Mouse (Mus musculus) embryonic facial prominence, embryonic 15.5 days (tissue): Measurements from ENCODE around the gene Ezr. TPM values are rescaled to one million over a fixed set of nuclear protein-coding genes. Genes with fewer than 3 reads are reported as not detected.

Source experiments
- ATAC-seq: fragments of 200-750 bp; cut with Nextera tagmentation; 2 replicates; pipeline ENCODE4 v1.8.0; 2017; ENCODE audit warnings: low read depth, moderate TSS enrichment; ENCODE audit not compliant: insufficient number of reproducible peaks, low FRiP score, low TSS enrichment
- H3K27ac ChIP-seq: fragments of 300-500 bp; sonication (generic); replicated peaks from 2 replicates; pipeline ENCODE4 v1.5.1; 2015; ENCODE audit warnings: mild to moderate bottlenecking, inconsistent platforms
- H3K27me3 ChIP-seq: fragments of 300-500 bp; sonication (generic); 2 replicates; pipeline ENCODE4 v1.6.1; 2015; ENCODE audit warnings: inconsistent platforms
- H3K36me3 ChIP-seq: fragments of 300-500 bp; sonication (generic); 2 replicates; pipeline ENCODE4 v1.6.1; 2015; ENCODE audit warnings: mild to moderate bottlenecking, inconsistent platforms
- H3K4me1 ChIP-seq: fragments of 300-500 bp; sonication (generic); 2 replicates; pipeline ENCODE4 v1.6.1; 2015; ENCODE audit warnings: inconsistent platforms
- H3K4me2 ChIP-seq: fragments of 300-500 bp; sonication (generic); replicated peaks from 2 replicates; pipeline ENCODE4 v1.6.1; 2015; ENCODE audit warnings: mild to moderate bottlenecking, inconsistent platforms
- H3K4me3 ChIP-seq: fragments of 300-500 bp; sonication (generic); replicated peaks from 2 replicates; pipeline ENCODE4 v1.5.1; 2015; ENCODE audit warnings: mild to moderate bottlenecking, inconsistent platforms
- H3K9ac ChIP-seq: fragments of 300-500 bp; sonication (generic); 2 replicates; pipeline ENCODE4 v1.6.1; 2015; ENCODE audit warnings: inconsistent platforms
- H3K9me3 ChIP-seq: fragments of 300-500 bp; sonication (generic); replicated peaks from 2 replicates; pipeline ENCODE4 v1.6.1; 2016; ENCODE audit warnings: inconsistent platforms
- WGBS: fragments of 180-500 bp; shearing (Covaris S2); methylation state at CpG from one replicate; pipeline ENCODE4 v1.1.7; 2015; 5-methylcytosine and 5-hydroxymethylcytosine counted together
- polyA plus RNA-seq: library from polyadenylated mRNA; unstranded; fragments of >200 nt; fragmentation: Nextera tagmentation; extraction: Ambion mirVana; gene quantifications from 2 replicates; pipeline ENCODE4 v1.2.1, GENCODE M21; 2015

The Ezr gene
- polyA plus RNA-seq, 1 experiment from 2014 or later = 96.0 TPM

GRCm38 (mm10) chr17:6809331-6809730, 26.7 kb upstream of the Ezr start:
- WGBS = 67% methylated on average over 3 of the region's 3 CpGs
- 0 out of 2 replicates have a peak overlapping the region, but pooled peaks have one; percentile 1 for H3K27ac ChIP-seq
- no peaks in the 10 kb centered on the region for H3K27me3 ChIP-seq
- no peak overlapping the region for H3K4me2 ChIP-seq
- peaks cover 14% of the 10 kb centered on the region; the same call in 1 of the 2 replicates for H3K4me1 ChIP-seq
- H3K36me3 ChIP-seq = no peaks in the 10 kb centered on the region
- H3K9me3 ChIP-seq = no peaks in the 10 kb centered on the region
- H3K4me3 ChIP-seq = no peak overlapping the region
- no peak for ATAC-seq
- H3K9ac ChIP-seq = no peak overlapping the region

- no peak overlapping the region for H3K4me2 ChIP-seq
Measured at GRCm38 (mm10) chr17:6808521-6809165, 26.1 kb upstream of the Ezr start.

GRCm38 (mm10) chr17:6807827-6808520, 25.4 kb upstream of the Ezr start:
- Histone ChIP-seq H3K9ac (no peak overlapping the region), H3K4me1 (peaks cover 12% of the 10 kb centered on the region; the same call in 1 of the 2 replicates), H3K27me3 (no peaks in the 10 kb centered on the region), H3K9me3 (no peaks in the 10 kb centered on the region), H3K27ac (peak overlapping the region; percentile 72; the same call in 1 of the 2 replicates), H3K36me3 (no peaks in the 10 kb centered on the region), H3K4me2 (no peak overlapping the region), H3K4me3 (no peak overlapping the region)
- ATAC-seq = no peak
- 80% methylated on average over 16 of the region's 16 CpGs for WGBS

More at GRCm38 (mm10) chr17:6808521-6809165, 26.1 kb upstream of the Ezr start:
- no peaks in the 10 kb centered on the region for H3K36me3 ChIP-seq
- H3K27ac ChIP-seq = peak overlapping the region; percentile 72
- 76% methylated on average over 8 of the region's 8 CpGs for WGBS
- no peaks in the 10 kb centered on the region for H3K27me3 ChIP-seq
- H3K4me3 ChIP-seq = no peak overlapping the region
- ATAC-seq = no peak
- H3K9me3 ChIP-seq = no peaks in the 10 kb centered on the region
- no peak overlapping the region for H3K9ac ChIP-seq
- H3K4me1 ChIP-seq = peaks cover 14% of the 10 kb centered on the region; the same call in 1 of the 2 replicates

GRCm38 (mm10) chr17:6804853-6805543, 22.4 kb upstream of the Ezr start:
- Histone ChIP-seq H3K9ac (no peak overlapping the region), H3K4me3 (no peak overlapping the region), H3K4me1 (0 out of 2 replicates have a peak, but pooled peaks cover 5% of the 10 kb centered on the region), H3K27ac (no peak overlapping the region), H3K27me3 (no peaks in the 10 kb centered on the region), H3K36me3 (no peaks in the 10 kb centered on the region), H3K4me2 (no peak overlapping the region), H3K9me3 (no peaks in the 10 kb centered on the region)
- ATAC-seq = no peak
- WGBS = 74% methylated on average over 6 of the region's 6 CpGs

- Histone ChIP-seq H3K27me3 (no peaks in the 10 kb centered on the region), H3K4me2 (no peak overlapping the region), H3K27ac (no peak overlapping the region), H3K36me3 (no peaks in the 10 kb centered on the region), H3K4me3 (no peak overlapping the region), H3K9me3 (no peaks in the 10 kb centered on the region), H3K4me1 (0 out of 2 replicates have a peak, but pooled peaks cover 1% of the 10 kb centered on the region), H3K9ac (no peak overlapping the region)
- 90% methylated on average over 6 of the region's 6 CpGs for WGBS
- ATAC-seq = no peak
Measured at GRCm38 (mm10) chr17:6804111-6804510, 21.5 kb upstream of the Ezr start.

- no peak for ATAC-seq
- H3K4me3 ChIP-seq = no peak overlapping the region
- no peak overlapping the region for H3K9ac ChIP-seq
- H3K4me1 ChIP-seq = no peaks in the 10 kb centered on the region
- 89% methylated on average over 1 of the region's 1 CpGs for WGBS
- H3K4me2 ChIP-seq = no peak overlapping the region
- H3K36me3 ChIP-seq = no peaks in the 10 kb centered on the region
- no peaks in the 10 kb centered on the region for H3K9me3 ChIP-seq
- no peak overlapping the region for H3K27ac ChIP-seq
- no peaks in the 10 kb centered on the region for H3K27me3 ChIP-seq
Measured at GRCm38 (mm10) chr17:6803614-6804013, 21.0 kb upstream of the Ezr start.

- WGBS = 84% methylated on average over 12 of the region's 12 CpGs
- no peaks in the 10 kb centered on the region for H3K9me3 ChIP-seq
- H3K27ac ChIP-seq = no peak overlapping the region
- no peaks in the 10 kb centered on the region for H3K27me3 ChIP-seq
- H3K36me3 ChIP-seq = no peaks in the 10 kb centered on the region
- no peaks in the 10 kb centered on the region for H3K4me1 ChIP-seq
- no peak overlapping the region for H3K9ac ChIP-seq
- H3K4me3 ChIP-seq = no peak overlapping the region
- no peak for ATAC-seq
- no peak overlapping the region for H3K4me2 ChIP-seq
Measured at GRCm38 (mm10) chr17:6798392-6799061, 15.9 kb upstream of the Ezr start.

GRCm38 (mm10) chr17:6797471-6797870, 14.9 kb upstream of the Ezr start:
- Histone ChIP-seq H3K27ac (no peak overlapping the region), H3K27me3 (no peaks in the 10 kb centered on the region), H3K9me3 (no peaks in the 10 kb centered on the region), H3K9ac (no peak overlapping the region), H3K36me3 (no peaks in the 10 kb centered on the region), H3K4me2 (no peak overlapping the region), H3K4me1 (no peaks in the 10 kb centered on the region), H3K4me3 (no peak overlapping the region)
- 77% methylated on average over 4 of the region's 4 CpGs for WGBS
- no peak for ATAC-seq

GRCm38 (mm10) chr17:6794160-6794751, 11.7 kb upstream of the Ezr start:
- Histone ChIP-seq H3K27me3 (no peaks in the 10 kb centered on the region), H3K36me3 (no peaks in the 10 kb centered on the region), H3K27ac (no peak overlapping the region), H3K4me2 (no peak overlapping the region), H3K9ac (no peak overlapping the region), H3K9me3 (no peaks in the 10 kb centered on the region), H3K4me3 (no peak overlapping the region), H3K4me1 (no peaks in the 10 kb centered on the region)
- 31% methylated on average over 12 of the region's 12 CpGs for WGBS
- no peak for ATAC-seq

- 76% methylated on average over 9 of the region's 9 CpGs for WGBS
- Histone ChIP-seq H3K9me3 (no peaks in the 10 kb centered on the region), H3K27ac (no peak overlapping the region), H3K4me1 (no peaks in the 10 kb centered on the region), H3K36me3 (no peaks in the 10 kb centered on the region), H3K27me3 (no peaks in the 10 kb centered on the region), H3K9ac (no peak overlapping the region), H3K4me3 (no peak overlapping the region), H3K4me2 (no peak overlapping the region)
- ATAC-seq = no peak
Measured at GRCm38 (mm10) chr17:6789581-6790118, 7.1 kb upstream of the Ezr start.
